Mouse (Mus musculus) adrenal gland, postnatal 10 days (tissue): ENCODE data around the gene Alyref. TPM values are rescaled to one million over a fixed set of nuclear protein-coding genes. Genes with fewer than 3 reads are reported as not detected.

ENCODE experiments used
- DNase-seq: peaks from one replicate; pipeline ENCODE4 v3.0.0; 2021; ENCODE audit warnings: mixed read lengths
- microRNA-seq: library from miRNA; unstranded; fragments of <30 nt; microRNA quantifications from one replicate; pipeline ENCODE4 v1.2.0, GENCODE M21; 2021
- total RNA-seq, 2 experiments: library from RNA; stranded (reverse); gene quantifications; 2 replicates each; pipeline ENCODE4 v1.2.3; 2021

Alyref gene
- total RNA-seq, 2 experiments from 2014 or later, result 112 to 114 TPM

DNA sequence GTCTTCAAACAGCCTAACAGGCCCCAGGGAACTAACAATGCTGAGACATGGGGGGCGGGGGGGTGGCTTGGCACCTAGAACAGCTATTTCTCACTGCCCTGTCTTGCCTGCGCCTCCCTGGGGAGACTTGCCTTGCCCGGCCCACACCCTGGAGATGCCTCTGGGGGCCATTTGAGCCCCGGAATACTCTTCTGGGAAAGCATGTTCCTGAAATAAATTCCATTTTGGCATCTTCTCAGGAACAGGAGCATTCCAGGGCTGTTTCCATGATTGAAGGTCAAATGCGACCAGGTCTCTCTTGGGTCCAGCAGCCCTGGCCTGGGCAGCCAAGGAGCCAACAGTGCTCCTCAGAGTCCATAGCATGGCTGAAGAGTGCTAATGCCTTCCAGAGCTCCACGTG, 55.8 kb downstream of the Alyref start:
- DNase-seq, result peak; percentile 70

Small RNA genes within 50 kb of the gene (microRNA-seq; reads per million reads assigned to microRNA genes)
- not detected for gene Mir6936

Other genes with a start within 250 kb of the Alyref start
- gene Actg1, start 249.8 kb downstream of the Alyref start, total RNA-seq, result 100 to 1,000 TPM; 954 to 956 TPM
- under 1 TPM; 0.15 to 0.45 TPM for gene Fscn2, start 236.8 kb downstream of the Alyref start, total RNA-seq
- 10 to 100 TPM; 19.5 to 26.4 TPM for gene Faap100, start 219.6 kb downstream of the Alyref start, total RNA-seq
- 10 to 100 TPM; 59.7 to 67.0 TPM for gene Nploc4, start 160.7 kb downstream of the Alyref start, total RNA-seq
- gene Tspan10, start 155.7 kb downstream of the Alyref start, total RNA-seq, result 1 to 10 TPM in 1 of 2 experiments, under 1 TPM in 1; 0.30 to 2.6 TPM
- under 1 TPM in 1 of 2 experiments, not detected in 1; 0.94 TPM for gene Pde6g, start 144.9 kb downstream of the Alyref start, total RNA-seq
- 10 to 100 TPM; 59.0 to 82.0 TPM for gene Oxld1, start 140.3 kb downstream of the Alyref start, total RNA-seq
- 10 to 100 TPM; 16.1 to 18.8 TPM for gene Ccdc137, start 140.2 kb downstream of the Alyref start, total RNA-seq
- gene Arl16, start 130.8 kb downstream of the Alyref start, total RNA-seq, result 10 to 100 TPM; 20.6 to 20.9 TPM
- gene Mrpl12, start 113.8 kb downstream of the Alyref start, total RNA-seq, result 100 to 1,000 TPM; 179 to 189 TPM
- gene Slc25a10, start 106.5 kb downstream of the Alyref start, total RNA-seq, result 10 to 100 TPM; 58.5 to 60.9 TPM
- gene Gcgr, start 67.7 kb downstream of the Alyref start, total RNA-seq, result 10 to 100 TPM in 1 of 2 experiments, 1 to 10 TPM in 1; 9.6 to 15.7 TPM
- gene Mcrip1, start 48.6 kb downstream of the Alyref start, total RNA-seq, result 10 to 100 TPM; 60.0 to 62.2 TPM
- 10 to 100 TPM in 1 of 2 experiments, 1 to 10 TPM in 1; 7.1 to 21.8 TPM for gene Ppp1r27, start 47.2 kb downstream of the Alyref start, total RNA-seq
- gene P4hb, start 25.1 kb downstream of the Alyref start, total RNA-seq, result 100 to 1,000 TPM; 424 to 571 TPM
- 100 to 1,000 TPM; 281 to 286 TPM for gene Arhgdia, start 16.7 kb downstream of the Alyref start, total RNA-seq
- 10 to 100 TPM; 73.1 to 86.4 TPM for gene Anapc11, start 56 bp upstream of the Alyref start, total RNA-seq
- gene Npb, start 10.1 kb upstream of the Alyref start, total RNA-seq, result 1 to 10 TPM; 1.0 to 1.3 TPM
- gene Pcyt2, start 19.6 kb upstream of the Alyref start, total RNA-seq, result 100 to 1,000 TPM; 144 to 150 TPM
- gene Sirt7, start 26.9 kb upstream of the Alyref start, total RNA-seq, result 10 to 100 TPM; 33.2 to 40.3 TPM
- gene Mafg, start 35.2 kb upstream of the Alyref start, total RNA-seq, result 10 to 100 TPM; 41.1 to 46.5 TPM
- 1 to 10 TPM; 5.1 to 5.2 TPM for gene Pycr1, start 45.4 kb upstream of the Alyref start, total RNA-seq
- gene Myadml2, start 49.8 kb upstream of the Alyref start, total RNA-seq, result 1 to 10 TPM; 3.2 to 7.6 TPM
- 10 to 100 TPM; 12.4 to 13.3 TPM for gene Notum, start 62.8 kb upstream of the Alyref start, total RNA-seq
- gene Aspscr1, start 74.6 kb upstream of the Alyref start, total RNA-seq, result 10 to 100 TPM; 67.9 to 81.5 TPM
- gene Cenpx, start 115.4 kb upstream of the Alyref start, total RNA-seq, result 10 to 100 TPM; 47.6 to 51.3 TPM
- gene Lrrc45, start 115.6 kb upstream of the Alyref start, total RNA-seq, result 10 to 100 TPM; 20.0 to 27.4 TPM
- 1 to 10 TPM; 3.8 to 9.5 TPM for gene Rac3, start 123.1 kb upstream of the Alyref start, total RNA-seq
- gene Dcxr, start 128.9 kb upstream of the Alyref start, total RNA-seq, result 10 to 100 TPM; 33.0 to 37.3 TPM
- gene Cbr2, start 133.7 kb upstream of the Alyref start, total RNA-seq, result 10 to 100 TPM in 1 of 2 experiments, 1 to 10 TPM in 1; 9.2 to 17.6 TPM
- gene Hmga1b, start 164.4 kb upstream of the Alyref start, total RNA-seq, result 10 to 100 TPM; 23.9 to 46.6 TPM
- 10 to 100 TPM; 15.9 to 20.6 TPM for gene Rfng, start 185.8 kb upstream of the Alyref start, total RNA-seq
- gene Gps1, start 185.9 kb upstream of the Alyref start, total RNA-seq, result 10 to 100 TPM; 84.2 to 89.3 TPM
- 10 to 100 TPM; 61.2 to 64.3 TPM for gene Dus1l, start 198.0 kb upstream of the Alyref start, total RNA-seq
- gene Fasn, start 226.2 kb upstream of the Alyref start, total RNA-seq, result 100 to 1,000 TPM in 1 of 2 experiments, 10 to 100 TPM in 1; 93.1 to 104 TPM